Mouse (Mus musculus) adrenal gland, adult 2 months (tissue): ENCODE results near the gene Cd247. TPM values are rescaled to one million over a fixed set of nuclear protein-coding genes. Genes with fewer than 3 reads are reported as not detected.

Experiments
- DNase-seq: peaks from one replicate; pipeline ENCODE4 v3.0.0; 2021
- polyA plus RNA-seq: library from polyadenylated mRNA; depleted of rRNA; stranded (reverse); fragments of >200 nt; gene quantifications from 2 replicates; pipeline ENCODE4 v1.2.3, GENCODE M21; 2012; rRNA removed
- total RNA-seq, 2 experiments: library from RNA; stranded (reverse); gene quantifications; 2 replicates each; pipeline ENCODE4 v1.2.3; 2021

The Cd247 gene
- total and polyA plus RNA-seq, 3 experiments, result 0.35 to 1.9 (median 0.45) TPM

DNA sequence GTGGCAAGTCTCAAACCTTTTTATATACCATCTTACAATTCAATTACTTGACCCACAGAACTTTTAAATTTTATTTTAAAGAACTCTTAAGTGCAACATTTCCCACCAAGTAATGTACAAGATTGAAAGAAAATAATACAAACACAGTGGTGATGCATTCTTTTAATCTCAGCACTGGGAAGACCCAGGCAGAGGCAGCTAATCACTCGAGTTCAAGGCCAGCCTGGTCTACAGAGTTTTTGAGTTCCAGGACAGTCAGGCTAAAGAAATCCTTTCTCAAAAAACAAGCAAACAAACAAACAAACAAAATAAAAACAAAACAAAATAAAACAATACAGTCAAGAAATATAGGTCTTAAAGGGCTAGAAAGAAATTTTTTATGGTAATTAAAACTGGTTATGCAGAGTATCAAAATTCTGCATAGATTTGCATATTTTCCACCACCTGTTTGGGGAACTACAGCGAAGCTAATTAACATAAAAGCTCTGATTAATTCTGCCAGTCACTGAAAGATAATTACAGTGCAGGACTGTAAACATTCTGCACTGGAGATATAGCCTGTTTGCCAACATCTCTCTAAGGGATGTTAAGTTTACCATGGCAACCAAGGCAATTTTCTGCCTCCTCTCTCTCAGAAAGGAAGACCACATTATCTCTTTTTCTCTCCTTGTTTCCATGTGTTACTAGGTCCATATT lies 125.4 kb downstream of the Cd247 start:
- DNase-seq, result no peak

DNA sequence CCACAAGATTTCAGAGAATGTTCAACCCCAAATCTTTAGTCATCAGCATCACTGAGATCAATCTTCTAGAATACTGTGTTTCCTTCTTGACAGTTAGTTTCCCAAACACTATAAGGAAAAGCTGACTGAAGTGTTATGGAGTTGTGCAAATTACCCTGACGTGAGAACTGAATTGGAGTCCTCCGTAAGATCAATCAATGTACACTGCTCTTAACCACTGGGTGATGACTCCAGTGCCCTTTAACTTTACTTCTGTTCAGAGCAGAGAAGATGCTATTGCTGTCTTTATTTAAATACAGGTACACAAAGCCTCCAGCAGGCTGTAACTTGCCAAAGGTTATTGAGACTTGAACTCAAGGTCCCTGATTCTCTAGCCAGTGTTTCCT lies 125.9 kb downstream of the Cd247 start:
- DNase-seq, result no peak

DNA sequence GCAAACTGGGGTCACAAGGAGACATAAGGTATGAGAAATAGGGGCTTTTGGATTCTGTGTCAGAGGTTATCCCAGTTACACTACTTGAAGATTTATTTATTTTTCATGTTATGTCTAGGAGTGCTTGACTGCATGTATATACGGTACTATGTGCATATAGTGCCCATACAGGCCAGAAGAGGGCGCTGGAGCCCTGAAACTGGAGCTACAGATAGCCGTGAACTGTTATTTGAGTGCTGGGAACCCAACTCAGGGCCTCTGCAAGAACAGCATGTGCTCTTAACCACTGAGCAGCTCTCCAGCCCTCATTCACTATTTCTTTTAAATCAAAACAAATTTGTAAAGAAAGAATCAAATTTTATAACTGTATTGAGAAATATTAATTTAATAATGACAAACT lies 132.5 kb downstream of the Cd247 start:
- DNase-seq, result no peak

DNA sequence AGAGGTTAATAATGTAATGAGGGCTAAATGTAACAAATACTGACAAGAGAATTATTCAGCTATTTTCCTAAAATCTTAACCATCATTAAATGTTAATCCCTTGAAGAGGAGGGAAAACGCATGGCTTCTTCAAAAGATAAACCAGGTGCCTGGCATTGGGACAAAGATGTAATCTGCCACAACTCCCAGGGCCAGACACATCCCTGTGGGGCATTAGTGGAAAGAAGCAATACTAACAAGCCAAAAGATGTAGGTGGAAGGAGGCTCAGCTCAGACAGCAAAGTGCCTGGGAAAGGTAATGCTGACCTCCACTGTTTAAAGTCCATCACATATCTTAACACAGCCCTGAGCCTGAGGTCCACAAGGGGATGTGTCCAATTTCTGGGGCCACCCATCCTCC lies 134.0 kb downstream of the Cd247 start:
- no peak for DNase-seq

DNA sequence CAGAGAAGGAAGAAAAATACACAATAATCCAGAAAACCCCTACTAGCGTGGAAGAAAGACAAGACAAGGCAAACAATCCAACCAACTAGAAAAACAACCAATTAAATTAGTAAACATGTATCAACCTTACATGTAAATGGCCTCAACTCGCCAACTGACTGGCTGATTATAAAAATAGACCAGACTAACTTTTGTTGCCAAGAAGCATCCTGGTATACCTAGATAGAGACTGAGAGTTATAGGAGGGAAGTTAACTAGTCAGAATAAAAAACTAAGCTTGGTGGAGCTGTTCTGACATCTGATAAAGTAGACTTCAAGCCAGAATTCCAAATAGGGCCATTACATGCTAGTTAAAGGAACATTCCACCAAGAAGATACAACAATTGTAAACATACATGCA lies 136.7 kb downstream of the Cd247 start:
- no peak for DNase-seq

Other genes with a start within 250 kb of the Cd247 start
- gene Mpzl1, start 154.1 kb upstream of the Cd247 start, total RNA-seq, result 10 to 100 TPM; 14.1 to 21.5 TPM
- gene Mpzl1, start 154.1 kb upstream of the Cd247 start, polyA plus RNA-seq, result 12.8 and 12.9 TPM in 2 replicates
- gene Rcsd1, start 78.9 kb upstream of the Cd247 start, total RNA-seq, result 10 to 100 TPM; 13.5 to 16.0 TPM
- gene Rcsd1, start 78.9 kb upstream of the Cd247 start, polyA plus RNA-seq, result 4.4 and 4.9 TPM in 2 replicates
- gene Creg1, start 24.9 kb upstream of the Cd247 start, total RNA-seq, result 100 to 1,000 TPM in 1 of 2 experiments, 10 to 100 TPM in 1; 66.0 to 104 TPM
- gene Creg1, start 24.9 kb upstream of the Cd247 start, polyA plus RNA-seq, result 76.1 and 88.4 TPM in 2 replicates
- 10 to 100 TPM; 13.1 to 14.0 TPM for gene Pou2f1, start 214.0 kb downstream of the Cd247 start, total RNA-seq
- gene Pou2f1, start 214.0 kb downstream of the Cd247 start, polyA plus RNA-seq, result 15.5 and 22.9 TPM in 2 replicates